Mouse (Mus musculus): Measurements from ENCODE around the gene Ascc2. TPM values are rescaled to one million over a fixed set of nuclear protein-coding genes. Genes with fewer than 3 reads are reported as not detected.

Ascc2 gene
- polyA plus RNA-seq, 1 experiment = 33.4 TPM

DNA sequence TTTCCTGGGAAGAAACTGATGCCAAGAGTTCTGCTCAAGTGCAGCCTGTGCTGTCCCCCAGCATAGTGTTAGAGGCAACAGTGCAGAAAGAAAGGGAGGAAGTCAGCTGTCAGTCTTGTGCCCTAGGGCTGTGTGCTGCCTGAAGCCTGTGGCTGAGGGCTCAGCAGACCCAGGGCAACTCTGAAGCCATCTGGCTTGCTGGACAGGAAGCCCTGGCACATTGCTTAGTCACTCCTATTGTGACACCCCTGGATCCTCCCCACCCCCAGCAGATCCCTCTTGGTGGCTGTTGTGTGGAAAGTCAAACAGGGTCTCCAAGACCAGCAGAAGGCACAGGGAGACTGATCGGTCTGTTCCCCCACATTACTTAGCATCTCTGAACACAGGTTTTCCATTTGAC, 37.0 kb downstream of the Ascc2 start:
- TF ChIP-seq EP300 (IDR thresholded peaks at IDR 0.05; ENCODE audit: insufficient read depth, low read depth, low read length) = no peak
- no peak for TF ChIP-seq POLR2A (IDR thresholded peaks at IDR 0.05; ENCODE audit: insufficient read depth, low read length)
- no peak for TF ChIP-seq CTCF (IDR thresholded peaks at IDR 0.05; ENCODE audit: low read depth, low read length)
- peaks cover 6% of the 10 kb centered on the region; the same call in 1 of the 2 replicates for H3K36me3 ChIP-seq (ENCODE audit: control insufficient read depth, insufficient read depth, low read length, poor library complexity, severe bottlenecking)
- H3K4me1 ChIP-seq (ENCODE audit: control insufficient read depth, insufficient read depth, low read length) = no peaks in the 10 kb centered on the region
- no peaks in the 10 kb centered on the region for H3K27me3 ChIP-seq (ENCODE audit: control insufficient read depth, insufficient read depth, low read length, poor library complexity, severe bottlenecking)
- no peak overlapping the region for H3K9ac ChIP-seq (ENCODE audit: low read depth, poor library complexity, severe bottlenecking)
- H3K4me3 ChIP-seq (ENCODE audit: low read depth, low read length) = no peak overlapping the region
- no peak overlapping the region for H3K27ac ChIP-seq (ENCODE audit: insufficient read depth, low read length)
- H3K9me3 ChIP-seq (replicated peaks; ENCODE audit: control insufficient read depth, insufficient read depth, low read length, poor library complexity, severe bottlenecking) = no peaks in the 10 kb centered on the region

- peaks cover 6% of the 10 kb centered on the region; the same call in 1 of the 2 replicates for H3K36me3 ChIP-seq (ENCODE audit: control insufficient read depth, insufficient read depth, low read length, poor library complexity, severe bottlenecking)
- no peak overlapping the region for H3K27ac ChIP-seq (ENCODE audit: insufficient read depth, low read length)
- H3K9me3 ChIP-seq (replicated peaks; ENCODE audit: control insufficient read depth, insufficient read depth, low read length, poor library complexity, severe bottlenecking) = no peaks in the 10 kb centered on the region
- TF ChIP-seq CTCF (IDR thresholded peaks at IDR 0.05; ENCODE audit: low read depth, low read length) (no peak), EP300 (IDR thresholded peaks at IDR 0.05; ENCODE audit: insufficient read depth, low read depth, low read length) (no peak), POLR2A (IDR thresholded peaks at IDR 0.05; ENCODE audit: insufficient read depth, low read length) (no peak)
- no peak overlapping the region for H3K9ac ChIP-seq (ENCODE audit: low read depth, poor library complexity, severe bottlenecking)
- H3K4me1 ChIP-seq (ENCODE audit: control insufficient read depth, insufficient read depth, low read length) = no peaks in the 10 kb centered on the region
- no peaks in the 10 kb centered on the region for H3K27me3 ChIP-seq (ENCODE audit: control insufficient read depth, insufficient read depth, low read length, poor library complexity, severe bottlenecking)
- H3K4me3 ChIP-seq (ENCODE audit: low read depth, low read length) = no peak overlapping the region
Observed at GRCm38 (mm10) chr11:4675126-4675562, 37.6 kb downstream of the Ascc2 start.

DNA sequence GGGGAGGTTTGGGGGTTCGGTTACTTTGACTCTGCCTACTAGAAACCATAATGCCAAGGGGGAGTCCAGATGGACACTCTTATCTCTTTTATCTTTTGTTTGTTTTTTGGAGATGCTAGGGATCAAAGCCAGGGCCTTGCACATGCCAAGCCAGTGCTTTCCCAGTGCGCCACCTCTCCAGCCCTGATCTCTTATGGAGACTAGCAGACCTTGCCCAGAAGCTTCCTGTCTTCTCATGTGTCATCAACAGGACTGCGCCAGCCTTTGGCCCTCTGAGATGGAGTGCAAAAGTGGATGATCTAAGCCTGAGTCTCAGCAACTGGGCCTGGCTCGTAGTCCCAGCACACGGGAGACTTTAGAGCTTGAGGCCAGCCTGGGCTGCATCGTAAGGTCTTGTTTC, 38.1 kb downstream of the Ascc2 start:
- H3K9me3 ChIP-seq (replicated peaks; ENCODE audit: control insufficient read depth, insufficient read depth, low read length, poor library complexity, severe bottlenecking) = no peaks in the 10 kb centered on the region
- no peak overlapping the region for H3K9ac ChIP-seq (ENCODE audit: low read depth, poor library complexity, severe bottlenecking)
- H3K27ac ChIP-seq (ENCODE audit: insufficient read depth, low read length) = no peak overlapping the region
- H3K27me3 ChIP-seq (ENCODE audit: control insufficient read depth, insufficient read depth, low read length, poor library complexity, severe bottlenecking) = no peaks in the 10 kb centered on the region
- no peak overlapping the region for H3K4me3 ChIP-seq (ENCODE audit: low read depth, low read length)
- TF ChIP-seq POLR2A (IDR thresholded peaks at IDR 0.05; ENCODE audit: insufficient read depth, low read length) = no peak
- TF ChIP-seq EP300 (IDR thresholded peaks at IDR 0.05; ENCODE audit: insufficient read depth, low read depth, low read length) = no peak
- TF ChIP-seq CTCF (IDR thresholded peaks at IDR 0.05; ENCODE audit: low read depth, low read length) = no peak
- H3K4me1 ChIP-seq (ENCODE audit: control insufficient read depth, insufficient read depth, low read length) = no peaks in the 10 kb centered on the region
- H3K36me3 ChIP-seq (ENCODE audit: control insufficient read depth, insufficient read depth, low read length, poor library complexity, severe bottlenecking) = peaks cover 6% of the 10 kb centered on the region; the same call in 1 of the 2 replicates

DNA sequence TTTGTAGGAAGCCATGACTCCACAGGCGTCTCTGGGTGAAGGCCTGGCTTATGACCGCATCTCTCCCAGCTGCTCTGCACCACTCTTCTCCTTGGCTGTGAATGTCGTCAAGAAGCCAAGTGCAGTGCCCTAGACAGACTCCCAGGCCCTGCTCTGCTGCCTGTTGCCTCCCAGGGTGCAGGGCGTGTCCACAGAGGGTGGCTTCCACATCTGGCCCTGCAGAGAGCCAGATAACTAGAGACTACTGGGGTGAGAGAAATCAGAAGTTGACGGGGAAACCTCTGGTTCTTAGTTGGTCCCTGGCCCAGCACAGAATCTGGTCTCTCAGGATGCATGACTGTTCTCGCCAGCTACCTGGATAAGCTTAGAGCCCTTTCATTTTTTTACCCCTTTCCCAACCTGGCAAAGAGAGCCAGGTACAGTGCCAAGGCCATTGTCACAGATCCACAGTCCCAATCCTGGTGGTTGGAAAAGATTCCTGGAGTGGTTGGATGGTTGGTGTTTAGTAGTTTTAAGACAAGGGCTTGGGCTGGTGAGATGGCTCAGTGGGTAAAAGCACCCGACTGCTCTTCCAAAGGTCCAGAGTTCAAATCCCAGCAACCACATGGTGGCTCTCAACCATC, 39.8 kb downstream of the Ascc2 start:
- Histone ChIP-seq H3K36me3 (ENCODE audit: control insufficient read depth, insufficient read depth, low read length, poor library complexity, severe bottlenecking) (peaks cover 14% of the 10 kb centered on the region), H3K4me3 (ENCODE audit: low read depth, low read length) (no peak overlapping the region), H3K9me3 (replicated peaks; ENCODE audit: control insufficient read depth, insufficient read depth, low read length, poor library complexity, severe bottlenecking) (no peaks in the 10 kb centered on the region), H3K4me1 (ENCODE audit: control insufficient read depth, insufficient read depth, low read length) (no peaks in the 10 kb centered on the region), H3K9ac (ENCODE audit: low read depth, poor library complexity, severe bottlenecking) (no peak overlapping the region), H3K27me3 (ENCODE audit: control insufficient read depth, insufficient read depth, low read length, poor library complexity, severe bottlenecking) (no peaks in the 10 kb centered on the region), H3K27ac (ENCODE audit: insufficient read depth, low read length) (no peak overlapping the region)
- TF ChIP-seq POLR2A (IDR thresholded peaks at IDR 0.05; ENCODE audit: insufficient read depth, low read length) (no peak), CTCF (IDR thresholded peaks at IDR 0.05; ENCODE audit: low read depth, low read length) (no peak), EP300 (IDR thresholded peaks at IDR 0.05; ENCODE audit: insufficient read depth, low read depth, low read length) (no peak)

- H3K36me3 ChIP-seq (ENCODE audit: control insufficient read depth, insufficient read depth, low read length, poor library complexity, severe bottlenecking) = peaks cover 14% of the 10 kb centered on the region
- H3K4me3 ChIP-seq (ENCODE audit: low read depth, low read length) = no peak overlapping the region
- H3K27ac ChIP-seq (ENCODE audit: insufficient read depth, low read length) = no peak overlapping the region
- no peaks in the 10 kb centered on the region for H3K27me3 ChIP-seq (ENCODE audit: control insufficient read depth, insufficient read depth, low read length, poor library complexity, severe bottlenecking)
- H3K9me3 ChIP-seq (replicated peaks; ENCODE audit: control insufficient read depth, insufficient read depth, low read length, poor library complexity, severe bottlenecking) = no peaks in the 10 kb centered on the region
- no peak overlapping the region for H3K9ac ChIP-seq (ENCODE audit: low read depth, poor library complexity, severe bottlenecking)
- no peaks in the 10 kb centered on the region for H3K4me1 ChIP-seq (ENCODE audit: control insufficient read depth, insufficient read depth, low read length)
- TF ChIP-seq POLR2A (IDR thresholded peaks at IDR 0.05; ENCODE audit: insufficient read depth, low read length) (no peak), CTCF (IDR thresholded peaks at IDR 0.05; ENCODE audit: low read depth, low read length) (no peak)
Observed at GRCm38 (mm10) chr11:4678700-4679440, 41.3 kb downstream of the Ascc2 start.

GRCm38 (mm10) chr11:4679441-4679832, 41.9 kb downstream of the Ascc2 start:
- no peaks in the 10 kb centered on the region for H3K9me3 ChIP-seq (replicated peaks; ENCODE audit: control insufficient read depth, insufficient read depth, low read length, poor library complexity, severe bottlenecking)
- no peak overlapping the region for H3K27ac ChIP-seq (ENCODE audit: insufficient read depth, low read length)
- no peak overlapping the region for H3K4me3 ChIP-seq (ENCODE audit: low read depth, low read length)
- H3K36me3 ChIP-seq (ENCODE audit: control insufficient read depth, insufficient read depth, low read length, poor library complexity, severe bottlenecking) = peaks cover 14% of the 10 kb centered on the region
- no peak overlapping the region for H3K9ac ChIP-seq (ENCODE audit: low read depth, poor library complexity, severe bottlenecking)
- no peaks in the 10 kb centered on the region for H3K4me1 ChIP-seq (ENCODE audit: control insufficient read depth, insufficient read depth, low read length)
- no peaks in the 10 kb centered on the region for H3K27me3 ChIP-seq (ENCODE audit: control insufficient read depth, insufficient read depth, low read length, poor library complexity, severe bottlenecking)
- no peak for TF ChIP-seq POLR2A (IDR thresholded peaks at IDR 0.05; ENCODE audit: insufficient read depth, low read length)
- no peak for TF ChIP-seq CTCF (IDR thresholded peaks at IDR 0.05; ENCODE audit: low read depth, low read length)
- no peak for TF ChIP-seq EP300 (IDR thresholded peaks at IDR 0.05; ENCODE audit: insufficient read depth, low read depth, low read length)

Measured in ES-Bruce4 (cell line).